Mouse (Mus musculus): ENCODE measurements around the gene Celf5. TPM values are rescaled to one million over a fixed set of nuclear protein-coding genes. Genes with fewer than 3 reads are reported as not detected.

Gene Celf5
- polyA plus RNA-seq, 1 experiment from 2014 or later = not detected

- Histone ChIP-seq H3K9me3 (replicated peaks) (no peaks in the 10 kb centered on the region), H3K27ac (replicated peaks) (no peak overlapping the region), H3K4me1 (replicated peaks) (peaks cover 4% of the 10 kb centered on the region), H3K36me3 (replicated peaks) (no peaks in the 10 kb centered on the region), H3K9ac (no peak overlapping the region), H3K4me2 (no peak overlapping the region), H3K27me3 (peaks cover 100% of the 10 kb centered on the region), H3K4me3 (replicated peaks) (no peak overlapping the region)
- WGBS (ENCODE audit: insufficient replicate concordance) = 4% methylated on average over 17 of the region's 18 CpGs
- ATAC-seq (ENCODE audit: insufficient read depth) = no peak
Measured at GRCm38 (mm10) chr10:81472403-81473002, 10.0 kb downstream of the Celf5 start.

DNA sequence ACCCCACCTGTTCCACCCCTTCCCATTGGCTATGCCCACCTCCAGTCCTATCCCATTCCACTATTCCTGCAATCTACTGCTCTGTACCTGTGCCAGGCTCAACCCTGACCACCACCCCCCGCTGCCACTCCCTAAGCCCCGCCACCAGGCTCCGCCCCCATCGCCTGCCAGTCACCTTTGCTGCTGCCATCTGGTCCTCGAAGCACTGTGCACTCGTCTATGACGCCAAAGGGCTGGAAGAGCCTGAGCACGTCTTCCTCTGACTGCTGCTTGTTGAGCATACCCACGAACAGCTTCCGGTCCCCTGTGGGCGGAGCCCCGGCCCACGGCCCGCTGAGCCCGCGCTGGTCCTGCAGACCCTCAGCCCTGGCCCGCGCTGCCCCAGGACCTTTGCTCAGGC, 12.1 kb downstream of the Celf5 start:
- Histone ChIP-seq H3K9ac (no peak overlapping the region), H3K36me3 (replicated peaks) (no peaks in the 10 kb centered on the region), H3K4me3 (replicated peaks) (no peak overlapping the region), H3K27me3 (peaks cover 100% of the 10 kb centered on the region), H3K9me3 (replicated peaks) (no peaks in the 10 kb centered on the region), H3K4me2 (no peak overlapping the region), H3K27ac (replicated peaks) (no peak overlapping the region), H3K4me1 (replicated peaks) (0 out of 2 replicates have a peak, but pooled peaks cover 2% of the 10 kb centered on the region)
- 27% methylated on average over 18 of the region's 18 CpGs for WGBS (ENCODE audit: insufficient replicate concordance)
- ATAC-seq (ENCODE audit: insufficient read depth) = no peak

DNA sequence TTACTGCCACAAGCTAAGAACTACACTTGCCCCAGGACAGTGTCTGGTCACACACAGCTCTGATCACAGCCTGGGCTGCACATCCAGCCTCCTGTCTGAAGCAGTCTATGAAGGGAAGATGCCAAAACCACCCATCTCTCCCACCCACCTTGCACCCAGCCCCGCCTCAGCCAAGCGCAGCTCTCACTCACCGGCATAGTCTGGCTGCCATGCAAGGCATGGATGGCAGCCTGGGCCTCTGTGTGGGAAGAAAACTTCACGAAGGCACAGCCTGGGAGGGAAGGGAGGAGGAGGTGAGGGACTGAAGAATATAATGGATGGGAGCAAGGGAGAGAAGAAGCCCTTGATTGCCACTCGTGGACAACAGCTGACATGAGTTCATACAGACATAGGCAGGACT, 13.3 kb downstream of the Celf5 start:
- Histone ChIP-seq H3K4me3 (replicated peaks) (no peak overlapping the region), H3K27me3 (peaks cover 100% of the 10 kb centered on the region), H3K27ac (replicated peaks) (no peak overlapping the region), H3K4me1 (replicated peaks) (peaks cover 13% of the 10 kb centered on the region), H3K36me3 (replicated peaks) (no peaks in the 10 kb centered on the region), H3K9me3 (replicated peaks) (no peaks in the 10 kb centered on the region), H3K4me2 (no peak overlapping the region), H3K9ac (no peak overlapping the region)
- no peak for ATAC-seq (ENCODE audit: insufficient read depth)
- WGBS (ENCODE audit: insufficient replicate concordance) = 68% methylated on average over 5 of the region's 5 CpGs

DNA sequence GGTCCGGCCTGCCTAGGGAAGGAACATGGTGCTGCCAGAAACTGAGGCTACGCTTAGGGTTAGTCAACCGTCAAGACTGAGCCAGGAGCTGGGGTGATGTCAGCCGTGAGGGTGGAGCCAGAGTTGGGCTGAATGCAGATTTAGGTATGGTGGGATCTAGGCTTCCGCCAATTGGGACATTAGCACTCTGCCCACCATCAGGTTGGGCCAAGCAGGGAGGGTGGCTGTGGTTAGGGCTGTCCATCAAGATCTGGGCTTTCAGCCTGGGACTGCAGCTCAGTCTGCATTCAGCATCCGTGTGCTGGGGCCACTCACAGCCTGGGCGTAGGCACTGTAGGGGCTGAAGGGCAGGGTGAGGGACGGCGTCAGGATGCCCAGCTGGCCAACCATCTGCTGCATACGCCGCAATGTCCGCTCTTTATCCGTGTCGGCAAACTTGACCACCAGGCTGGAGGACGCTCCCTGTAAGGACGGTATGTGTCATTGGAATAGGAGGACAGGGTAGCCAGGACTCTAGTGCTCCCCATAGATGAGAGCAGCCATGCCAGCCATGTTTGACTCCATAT, 14.8 kb downstream of the Celf5 start:
- no peak for ATAC-seq (ENCODE audit: insufficient read depth)
- Histone ChIP-seq H3K9me3 (replicated peaks) (no peaks in the 10 kb centered on the region), H3K9ac (no peak overlapping the region), H3K27ac (replicated peaks) (no peak overlapping the region), H3K36me3 (replicated peaks) (no peaks in the 10 kb centered on the region), H3K4me2 (no peak overlapping the region), H3K27me3 (peaks cover 100% of the 10 kb centered on the region), H3K4me3 (replicated peaks) (no peak overlapping the region), H3K4me1 (replicated peaks) (peaks cover 18% of the 10 kb centered on the region)
- WGBS (ENCODE audit: insufficient replicate concordance) = 68% methylated on average over 16 of the region's 16 CpGs

GRCm38 (mm10) chr10:81466881-81467280, 15.6 kb downstream of the Celf5 start:
- H3K27me3 ChIP-seq = peaks cover 100% of the 10 kb centered on the region

DNA sequence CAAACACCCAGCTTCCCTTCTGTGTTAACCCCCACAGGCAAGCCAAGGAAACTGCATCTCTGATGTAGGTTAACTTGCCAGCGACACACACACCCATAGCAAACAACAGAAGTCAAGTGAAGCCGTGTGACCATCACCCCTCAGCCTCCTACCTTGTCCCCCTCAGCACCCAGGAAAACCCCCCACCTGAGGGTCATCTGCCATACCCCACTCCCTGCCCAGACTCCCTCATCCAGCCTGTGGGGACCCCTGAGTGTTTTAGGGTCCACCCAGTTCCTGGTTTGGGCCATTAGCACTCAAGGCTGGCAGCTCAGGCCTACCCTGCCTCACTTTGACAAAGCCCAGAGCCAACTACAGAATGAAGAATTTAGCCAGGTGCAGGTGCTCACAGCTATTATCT, 16.4 kb downstream of the Celf5 start:
- no peak for ATAC-seq (ENCODE audit: insufficient read depth)
- no peaks in the 10 kb centered on the region for H3K9me3 ChIP-seq (replicated peaks)
- H3K4me2 ChIP-seq = no peak overlapping the region
- peaks cover 28% of the 10 kb centered on the region for H3K4me1 ChIP-seq (replicated peaks)
- H3K4me3 ChIP-seq (replicated peaks) = no peak overlapping the region
- H3K9ac ChIP-seq = no peak overlapping the region
- H3K27me3 ChIP-seq = peaks cover 100% of the 10 kb centered on the region
- H3K36me3 ChIP-seq (replicated peaks) = no peaks in the 10 kb centered on the region
- H3K27ac ChIP-seq (replicated peaks) = no peak overlapping the region
- WGBS (ENCODE audit: insufficient replicate concordance) = 64% methylated on average over 2 of the region's 2 CpGs

More at GRCm38 (mm10) chr10:81466881-81467280, 15.6 kb downstream of the Celf5 start:
- Histone ChIP-seq H3K4me3 (replicated peaks) (no peak overlapping the region), H3K9ac (no peak overlapping the region), H3K9me3 (replicated peaks) (no peaks in the 10 kb centered on the region), H3K27ac (replicated peaks) (no peak overlapping the region), H3K4me2 (no peak overlapping the region), H3K4me1 (replicated peaks) (peaks cover 24% of the 10 kb centered on the region), H3K36me3 (replicated peaks) (no peaks in the 10 kb centered on the region)
- WGBS (ENCODE audit: insufficient replicate concordance) = 57% methylated on average over 14 of the region's 14 CpGs
- no peak for ATAC-seq (ENCODE audit: insufficient read depth)

- peak; percentile 29; the same call in 1 of the 2 replicates for ATAC-seq (ENCODE audit: insufficient read depth)
- Histone ChIP-seq H3K27ac (replicated peaks) (no peak overlapping the region), H3K9me3 (replicated peaks) (no peaks in the 10 kb centered on the region), H3K4me1 (replicated peaks) (peaks cover 28% of the 10 kb centered on the region), H3K36me3 (replicated peaks) (no peaks in the 10 kb centered on the region), H3K4me3 (replicated peaks) (no peak overlapping the region), H3K27me3 (peaks cover 100% of the 10 kb centered on the region), H3K4me2 (peak overlapping the region; percentile 59; the same call in 1 of the 2 replicates), H3K9ac (no peak overlapping the region)
- WGBS (ENCODE audit: insufficient replicate concordance) = 18% methylated on average over 5 of the region's 5 CpGs
Measured at GRCm38 (mm10) chr10:81465265-81465645, 17.3 kb downstream of the Celf5 start.

DNA sequence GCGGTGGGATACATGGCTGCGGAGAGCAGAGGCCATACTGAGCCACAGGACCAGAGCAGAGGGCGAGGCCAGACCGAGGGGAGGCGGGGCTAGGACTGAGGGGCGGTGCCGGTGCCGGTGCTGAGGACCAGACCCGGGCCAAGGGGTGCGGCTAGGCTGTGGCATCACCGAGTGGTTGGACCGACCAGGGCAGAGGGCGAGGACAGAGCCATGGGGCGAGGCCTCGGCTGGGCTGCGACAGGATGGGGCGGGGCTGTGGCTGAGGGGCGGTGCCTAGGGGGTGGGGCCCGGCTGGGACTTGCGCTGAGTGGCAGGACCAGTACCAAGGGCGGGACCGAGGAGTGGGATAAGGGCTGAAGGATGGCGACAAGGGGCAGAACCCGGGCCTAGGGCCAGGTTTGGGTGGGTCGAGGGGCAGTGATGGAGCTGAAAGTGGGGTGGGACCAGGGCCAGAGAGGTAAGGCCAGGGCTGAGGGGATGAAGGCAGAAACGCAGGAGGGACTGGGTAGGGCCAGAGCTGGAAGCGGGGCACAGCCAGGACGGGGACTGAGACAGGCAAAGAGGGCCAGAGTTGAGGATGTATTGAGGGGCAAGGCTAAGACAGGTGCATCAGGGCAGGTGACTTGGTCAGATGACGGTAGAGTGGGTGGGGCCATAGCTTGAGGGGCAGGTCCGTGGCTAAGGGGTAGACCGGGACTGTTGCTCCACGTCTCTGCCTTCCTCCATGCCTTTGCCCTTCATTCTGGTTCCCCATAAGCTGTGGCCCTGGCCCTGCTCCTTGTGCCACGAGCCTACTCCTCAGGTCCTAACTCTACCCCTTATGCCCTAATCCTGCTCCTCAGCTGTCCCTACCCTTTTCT, 17.9 kb downstream of the Celf5 start:
- Histone ChIP-seq H3K4me2 (peak overlapping the region; percentile 59), H3K9me3 (replicated peaks) (no peaks in the 10 kb centered on the region), H3K27me3 (peaks cover 100% of the 10 kb centered on the region), H3K27ac (replicated peaks) (no peak overlapping the region), H3K4me3 (replicated peaks) (peak overlapping the region; percentile 29), H3K36me3 (replicated peaks) (no peaks in the 10 kb centered on the region), H3K4me1 (replicated peaks) (peaks cover 28% of the 10 kb centered on the region), H3K9ac (no peak overlapping the region)
- peak; percentile 79 for ATAC-seq (ENCODE audit: insufficient read depth)
- WGBS (ENCODE audit: insufficient replicate concordance) = 2% methylated on average over 33 of the region's 33 CpGs

DNA sequence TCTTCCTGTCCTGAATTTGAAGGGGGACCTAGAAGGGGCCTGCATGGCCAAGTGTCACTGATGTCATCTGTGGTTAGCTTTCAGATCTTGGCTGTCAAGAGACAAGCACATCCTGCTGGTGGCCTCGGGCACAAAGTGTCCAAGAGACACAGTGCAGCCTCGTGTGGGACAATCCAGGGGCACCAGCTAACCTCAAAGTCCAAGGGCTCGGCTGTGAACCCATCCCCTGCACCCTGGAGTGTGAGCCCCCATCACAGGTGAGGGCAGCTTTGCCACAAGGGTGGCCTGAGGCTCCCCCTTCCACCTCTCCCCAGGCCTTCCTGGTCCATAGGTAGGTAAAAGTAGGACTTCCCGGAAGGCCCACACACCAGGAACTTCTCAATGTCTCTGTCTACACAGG, 19.0 kb downstream of the Celf5 start:
- WGBS (ENCODE audit: insufficient replicate concordance) = 32% methylated on average over 4 of the region's 4 CpGs
- H3K4me1 ChIP-seq (replicated peaks) = peaks cover 28% of the 10 kb centered on the region
- H3K9me3 ChIP-seq (replicated peaks) = no peaks in the 10 kb centered on the region
- H3K9ac ChIP-seq = no peak overlapping the region
- H3K27ac ChIP-seq (replicated peaks) = no peak overlapping the region
- H3K27me3 ChIP-seq = peaks cover 100% of the 10 kb centered on the region
- H3K4me2 ChIP-seq = no peak overlapping the region
- no peak for ATAC-seq (ENCODE audit: insufficient read depth)
- no peak overlapping the region for H3K4me3 ChIP-seq (replicated peaks)
- H3K36me3 ChIP-seq (replicated peaks) = no peaks in the 10 kb centered on the region

- no peaks in the 10 kb centered on the region for H3K36me3 ChIP-seq (replicated peaks)
- H3K9me3 ChIP-seq (replicated peaks) = no peaks in the 10 kb centered on the region
- no peak overlapping the region for H3K9ac ChIP-seq
- H3K27ac ChIP-seq (replicated peaks) = no peak overlapping the region
- ATAC-seq (ENCODE audit: insufficient read depth) = no peak
- WGBS (ENCODE audit: insufficient replicate concordance) = 66% methylated on average over 7 of the region's 7 CpGs
- H3K27me3 ChIP-seq = peaks cover 100% of the 10 kb centered on the region
- H3K4me1 ChIP-seq (replicated peaks) = peaks cover 28% of the 10 kb centered on the region
- no peak overlapping the region for H3K4me3 ChIP-seq (replicated peaks)
- H3K4me2 ChIP-seq = no peak overlapping the region
Measured at GRCm38 (mm10) chr10:81462917-81463316, 19.6 kb downstream of the Celf5 start.

- Histone ChIP-seq H3K4me3 (replicated peaks) (no peak overlapping the region), H3K27ac (replicated peaks) (no peak overlapping the region), H3K9me3 (replicated peaks) (no peaks in the 10 kb centered on the region), H3K4me2 (0 out of 2 replicates have a peak overlapping the region, but pooled peaks have one; percentile 18), H3K9ac (no peak overlapping the region), H3K36me3 (replicated peaks) (no peaks in the 10 kb centered on the region), H3K27me3 (peaks cover 100% of the 10 kb centered on the region), H3K4me1 (replicated peaks) (peaks cover 29% of the 10 kb centered on the region)
- WGBS (ENCODE audit: insufficient replicate concordance) = 33% methylated on average over 7 of the region's 7 CpGs
- no peak for ATAC-seq (ENCODE audit: insufficient read depth)
Measured at GRCm38 (mm10) chr10:81462415-81462804, 20.1 kb downstream of the Celf5 start.
